Mouse (Mus musculus): ENCODE results near the gene Rxfp3. TPM values are rescaled to one million over a fixed set of nuclear protein-coding genes. Genes with fewer than 3 reads are reported as not detected.

Rxfp3 gene
- polyA plus RNA-seq, 1 experiment from 2014 or later: 0.04 TPM

- Histone ChIP-seq H3K27ac (ENCODE audit: low read length) (no peak overlapping the region), H3K9ac (ENCODE audit: low read length) (no peak overlapping the region), H3K4me2 (ENCODE audit: low read depth, low read length) (peak overlapping the region; percentile 66), H3K9me3 (ENCODE audit: control insufficient read depth, low read length) (no peaks in the 10 kb centered on the region), H3K36me3 (ENCODE audit: control insufficient read depth, insufficient read depth, low read length) (no peaks in the 10 kb centered on the region), H3K4me1 (replicated peaks; ENCODE audit: control insufficient read depth, insufficient read depth, low read length) (peaks cover 13% of the 10 kb centered on the region), H3K27me3 (ENCODE audit: control insufficient read depth, insufficient read depth, low read depth, low read length) (peaks cover 44% of the 10 kb centered on the region), H3K4me3 (ENCODE audit: low read length) (peak overlapping the region; percentile 48)
- no peak for ATAC-seq (ENCODE audit: low read depth)
- WGBS: 7% methylated on average over 8 of the region's 8 CpGs
Observed at GRCm38 (mm10) chr15:11037376-11037695, 455 bp downstream of the Rxfp3 start.

- ATAC-seq (ENCODE audit: low read depth): no peak
- 2% methylated on average over 46 of the region's 49 CpGs for WGBS
- H3K27me3 ChIP-seq (ENCODE audit: control insufficient read depth, insufficient read depth, low read depth, low read length): peaks cover 44% of the 10 kb centered on the region
Observed at GRCm38 (mm10) chr15:11036535-11037375, 1.0 kb downstream of the Rxfp3 start.

GRCm38 (mm10) chr15:11035947-11036474, 1.8 kb downstream of the Rxfp3 start:
- 7% methylated on average over 34 of the region's 34 CpGs for WGBS
- Histone ChIP-seq H3K9ac (ENCODE audit: low read length) (no peak overlapping the region), H3K4me3 (ENCODE audit: low read length) (peak overlapping the region; percentile 48), H3K4me1 (replicated peaks; ENCODE audit: control insufficient read depth, insufficient read depth, low read length) (peaks cover 13% of the 10 kb centered on the region), H3K4me2 (ENCODE audit: low read depth, low read length) (peak overlapping the region; percentile 66), H3K9me3 (ENCODE audit: control insufficient read depth, low read length) (no peaks in the 10 kb centered on the region), H3K36me3 (ENCODE audit: control insufficient read depth, insufficient read depth, low read length) (no peaks in the 10 kb centered on the region), H3K27ac (ENCODE audit: low read length) (no peak overlapping the region), H3K27me3 (ENCODE audit: control insufficient read depth, insufficient read depth, low read depth, low read length) (peaks cover 44% of the 10 kb centered on the region)
- no peak for ATAC-seq (ENCODE audit: low read depth)

More at GRCm38 (mm10) chr15:11036535-11037375, 1.0 kb downstream of the Rxfp3 start:
- H3K36me3 ChIP-seq (ENCODE audit: control insufficient read depth, insufficient read depth, low read length): no peaks in the 10 kb centered on the region
- no peak overlapping the region for H3K9ac ChIP-seq (ENCODE audit: low read length)
- peak overlapping the region; percentile 48 for H3K4me3 ChIP-seq (ENCODE audit: low read length)
- H3K4me1 ChIP-seq (replicated peaks; ENCODE audit: control insufficient read depth, insufficient read depth, low read length): peaks cover 13% of the 10 kb centered on the region
- no peak overlapping the region for H3K27ac ChIP-seq (ENCODE audit: low read length)
- no peaks in the 10 kb centered on the region for H3K9me3 ChIP-seq (ENCODE audit: control insufficient read depth, low read length)
- peak overlapping the region; percentile 66 for H3K4me2 ChIP-seq (ENCODE audit: low read depth, low read length)

GRCm38 (mm10) chr15:11030188-11030587, 7.6 kb downstream of the Rxfp3 start:
- H3K9me3 ChIP-seq (ENCODE audit: control insufficient read depth, low read length): no peaks in the 10 kb centered on the region
- H3K4me3 ChIP-seq (ENCODE audit: low read length): no peak overlapping the region
- WGBS: 66% methylated on average over 3 of the region's 3 CpGs
- H3K9ac ChIP-seq (ENCODE audit: low read length): no peak overlapping the region
- H3K36me3 ChIP-seq (ENCODE audit: control insufficient read depth, insufficient read depth, low read length): no peaks in the 10 kb centered on the region
- no peak overlapping the region for H3K27ac ChIP-seq (ENCODE audit: low read length)
- no peak overlapping the region for H3K4me2 ChIP-seq (ENCODE audit: low read depth, low read length)
- peaks cover 12% of the 10 kb centered on the region for H3K27me3 ChIP-seq (ENCODE audit: control insufficient read depth, insufficient read depth, low read depth, low read length)
- no peaks in the 10 kb centered on the region for H3K4me1 ChIP-seq (replicated peaks; ENCODE audit: control insufficient read depth, insufficient read depth, low read length)
- ATAC-seq (ENCODE audit: low read depth): no peak

GRCm38 (mm10) chr15:11026801-11027561, 10.8 kb downstream of the Rxfp3 start:
- Histone ChIP-seq H3K4me1 (replicated peaks; ENCODE audit: control insufficient read depth, insufficient read depth, low read length) (no peaks in the 10 kb centered on the region), H3K36me3 (ENCODE audit: control insufficient read depth, insufficient read depth, low read length) (no peaks in the 10 kb centered on the region), H3K9me3 (ENCODE audit: control insufficient read depth, low read length) (no peaks in the 10 kb centered on the region), H3K27ac (ENCODE audit: low read length) (no peak overlapping the region), H3K27me3 (ENCODE audit: control insufficient read depth, insufficient read depth, low read depth, low read length) (no peaks in the 10 kb centered on the region), H3K4me2 (ENCODE audit: low read depth, low read length) (no peak overlapping the region), H3K4me3 (ENCODE audit: low read length) (no peak overlapping the region), H3K9ac (ENCODE audit: low read length) (no peak overlapping the region)
- ATAC-seq (ENCODE audit: low read depth): no peak
- WGBS: 39% methylated on average over 4 of the region's 4 CpGs

- H3K4me2 ChIP-seq (ENCODE audit: low read depth, low read length): no peak overlapping the region
- no peak for ATAC-seq (ENCODE audit: low read depth)
- no peaks in the 10 kb centered on the region for H3K36me3 ChIP-seq (ENCODE audit: control insufficient read depth, insufficient read depth, low read length)
- H3K4me1 ChIP-seq (replicated peaks; ENCODE audit: control insufficient read depth, insufficient read depth, low read length): no peaks in the 10 kb centered on the region
- no peak overlapping the region for H3K27ac ChIP-seq (ENCODE audit: low read length)
- no peak overlapping the region for H3K9ac ChIP-seq (ENCODE audit: low read length)
- no peaks in the 10 kb centered on the region for H3K27me3 ChIP-seq (ENCODE audit: control insufficient read depth, insufficient read depth, low read depth, low read length)
- 50% methylated on average over 2 of the region's 2 CpGs for WGBS
- H3K4me3 ChIP-seq (ENCODE audit: low read length): no peak overlapping the region
- no peaks in the 10 kb centered on the region for H3K9me3 ChIP-seq (ENCODE audit: control insufficient read depth, low read length)
Observed at GRCm38 (mm10) chr15:11014931-11015330, 22.9 kb downstream of the Rxfp3 start.

- Histone ChIP-seq H3K4me3 (ENCODE audit: low read length) (no peak overlapping the region), H3K4me1 (replicated peaks; ENCODE audit: control insufficient read depth, insufficient read depth, low read length) (no peaks in the 10 kb centered on the region), H3K9ac (ENCODE audit: low read length) (no peak overlapping the region), H3K9me3 (ENCODE audit: control insufficient read depth, low read length) (no peaks in the 10 kb centered on the region), H3K36me3 (ENCODE audit: control insufficient read depth, insufficient read depth, low read length) (no peaks in the 10 kb centered on the region), H3K4me2 (ENCODE audit: low read depth, low read length) (no peak overlapping the region), H3K27ac (ENCODE audit: low read length) (no peak overlapping the region), H3K27me3 (ENCODE audit: control insufficient read depth, insufficient read depth, low read depth, low read length) (no peaks in the 10 kb centered on the region)
- WGBS: 70% methylated on average over 11 of the region's 11 CpGs
- ATAC-seq (ENCODE audit: low read depth): no peak
Observed at GRCm38 (mm10) chr15:11010976-11011548, 26.7 kb downstream of the Rxfp3 start.

GRCm38 (mm10) chr15:11008756-11009155, 29.0 kb downstream of the Rxfp3 start:
- no peak for ATAC-seq (ENCODE audit: low read depth)
- no peak overlapping the region for H3K4me3 ChIP-seq (ENCODE audit: low read length)
- no peak overlapping the region for H3K9ac ChIP-seq (ENCODE audit: low read length)
- WGBS: 23% methylated on average over 5 of the region's 5 CpGs
- no peaks in the 10 kb centered on the region for H3K4me1 ChIP-seq (replicated peaks; ENCODE audit: control insufficient read depth, insufficient read depth, low read length)
- H3K27ac ChIP-seq (ENCODE audit: low read length): no peak overlapping the region
- no peaks in the 10 kb centered on the region for H3K36me3 ChIP-seq (ENCODE audit: control insufficient read depth, insufficient read depth, low read length)
- no peaks in the 10 kb centered on the region for H3K27me3 ChIP-seq (ENCODE audit: control insufficient read depth, insufficient read depth, low read depth, low read length)
- no peaks in the 10 kb centered on the region for H3K9me3 ChIP-seq (ENCODE audit: control insufficient read depth, low read length)
- H3K4me2 ChIP-seq (ENCODE audit: low read depth, low read length): no peak overlapping the region

GRCm38 (mm10) chr15:11004646-11005045, 33.1 kb downstream of the Rxfp3 start:
- H3K4me2 ChIP-seq (ENCODE audit: low read depth, low read length): no peak overlapping the region
- ATAC-seq (ENCODE audit: low read depth): no peak
- no peaks in the 10 kb centered on the region for H3K4me1 ChIP-seq (replicated peaks; ENCODE audit: control insufficient read depth, insufficient read depth, low read length)
- no peak overlapping the region for H3K27ac ChIP-seq (ENCODE audit: low read length)
- H3K9ac ChIP-seq (ENCODE audit: low read length): no peak overlapping the region
- 48% methylated on average over 6 of the region's 6 CpGs for WGBS
- H3K4me3 ChIP-seq (ENCODE audit: low read length): no peak overlapping the region
- no peaks in the 10 kb centered on the region for H3K36me3 ChIP-seq (ENCODE audit: control insufficient read depth, insufficient read depth, low read length)
- H3K9me3 ChIP-seq (ENCODE audit: control insufficient read depth, low read length): no peaks in the 10 kb centered on the region
- H3K27me3 ChIP-seq (ENCODE audit: control insufficient read depth, insufficient read depth, low read depth, low read length): no peaks in the 10 kb centered on the region
